Mouse (Mus musculus) embryonic facial prominence, embryonic 15.5 days (tissue): ENCODE data around the gene Ippk. TPM values are rescaled to one million over a fixed set of nuclear protein-coding genes. Genes with fewer than 3 reads are reported as not detected.
A peak's percentile ranks its signal among the peaks of the same experiment; 100 is the strongest.

Source experiments
- ATAC-seq: fragments of 200-750 bp; cut with Nextera tagmentation; 2 replicates; pipeline ENCODE4 v1.8.0; 2017; ENCODE audit warnings: low read depth, moderate TSS enrichment; ENCODE audit not compliant: insufficient number of reproducible peaks, low FRiP score, low TSS enrichment
- H3K27ac ChIP-seq: fragments of 300-500 bp; sonication (generic); replicated peaks from 2 replicates; pipeline ENCODE4 v1.5.1; 2015; ENCODE audit warnings: mild to moderate bottlenecking, inconsistent platforms
- H3K27me3 ChIP-seq: fragments of 300-500 bp; sonication (generic); 2 replicates; pipeline ENCODE4 v1.6.1; 2015; ENCODE audit warnings: inconsistent platforms
- H3K36me3 ChIP-seq: fragments of 300-500 bp; sonication (generic); 2 replicates; pipeline ENCODE4 v1.6.1; 2015; ENCODE audit warnings: mild to moderate bottlenecking, inconsistent platforms
- H3K4me1 ChIP-seq: fragments of 300-500 bp; sonication (generic); 2 replicates; pipeline ENCODE4 v1.6.1; 2015; ENCODE audit warnings: inconsistent platforms
- H3K4me2 ChIP-seq: fragments of 300-500 bp; sonication (generic); replicated peaks from 2 replicates; pipeline ENCODE4 v1.6.1; 2015; ENCODE audit warnings: mild to moderate bottlenecking, inconsistent platforms
- H3K4me3 ChIP-seq: fragments of 300-500 bp; sonication (generic); replicated peaks from 2 replicates; pipeline ENCODE4 v1.5.1; 2015; ENCODE audit warnings: mild to moderate bottlenecking, inconsistent platforms
- H3K9ac ChIP-seq: fragments of 300-500 bp; sonication (generic); 2 replicates; pipeline ENCODE4 v1.6.1; 2015; ENCODE audit warnings: inconsistent platforms
- H3K9me3 ChIP-seq: fragments of 300-500 bp; sonication (generic); replicated peaks from 2 replicates; pipeline ENCODE4 v1.6.1; 2016; ENCODE audit warnings: inconsistent platforms
- WGBS: fragments of 180-500 bp; shearing (Covaris S2); methylation state at CpG from one replicate; pipeline ENCODE4 v1.1.7; 2015; 5-methylcytosine and 5-hydroxymethylcytosine counted together
- polyA plus RNA-seq: library from polyadenylated mRNA; unstranded; fragments of >200 nt; fragmentation: Nextera tagmentation; extraction: Ambion mirVana; gene quantifications from 2 replicates; pipeline ENCODE4 v1.2.1, GENCODE M21; 2015

The Ippk gene
- polyA plus RNA-seq, 1 experiment from 2014 or later: 13.4 TPM

DNA sequence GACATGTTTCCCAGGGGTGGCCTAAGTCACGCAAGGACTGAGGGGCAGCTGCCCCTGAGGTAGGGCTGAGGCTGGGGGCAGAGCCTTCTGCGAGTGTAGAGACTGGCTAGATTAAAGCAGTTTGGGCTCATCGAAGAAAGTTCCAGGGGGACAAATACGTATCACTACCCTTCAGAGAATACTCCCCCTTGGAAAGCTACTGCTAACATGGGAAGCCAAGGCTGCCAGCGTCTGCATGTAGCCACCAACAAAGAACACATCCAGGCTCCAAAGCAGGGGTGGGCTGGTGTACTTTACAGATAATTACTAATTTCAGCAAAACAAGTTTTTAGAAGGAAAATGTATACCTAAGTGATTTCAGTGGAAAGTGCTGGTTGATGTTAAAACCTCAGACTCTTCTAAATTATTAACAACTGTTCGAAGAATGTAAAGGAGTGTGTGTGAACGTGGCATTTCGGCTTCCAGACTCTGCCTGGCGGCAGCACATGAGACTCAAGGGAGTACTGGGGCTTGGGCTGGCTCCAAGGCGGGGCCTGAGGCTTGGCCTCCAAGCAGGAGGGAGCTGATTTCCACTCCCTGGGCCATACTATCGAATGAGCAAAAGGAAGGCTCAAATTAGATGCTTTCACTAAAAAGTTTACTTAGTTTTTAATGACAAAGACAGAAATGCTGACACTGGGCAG, 45.5 kb downstream of the Ippk start:
- no peak overlapping the region for H3K4me3 ChIP-seq
- no peak overlapping the region for H3K4me2 ChIP-seq
- H3K9me3 ChIP-seq: no peaks in the 10 kb centered on the region
- ATAC-seq: peak; percentile 88
- H3K27me3 ChIP-seq: no peaks in the 10 kb centered on the region
- no peak overlapping the region for H3K9ac ChIP-seq
- peak overlapping the region; percentile 91 for H3K27ac ChIP-seq
- peaks cover 23% of the 10 kb centered on the region for H3K4me1 ChIP-seq
- peaks cover 23% of the 10 kb centered on the region for H3K36me3 ChIP-seq
- 27% methylated on average over 11 of the region's 11 CpGs for WGBS

GRCm38 (mm10) chr13:49467585-49467984, 46.5 kb downstream of the Ippk start:
- H3K27me3 ChIP-seq: no peaks in the 10 kb centered on the region
- no peak overlapping the region for H3K4me2 ChIP-seq
- H3K36me3 ChIP-seq: peaks cover 17% of the 10 kb centered on the region
- H3K27ac ChIP-seq: peak overlapping the region; percentile 91
- H3K4me1 ChIP-seq: peaks cover 23% of the 10 kb centered on the region
- no peak overlapping the region for H3K4me3 ChIP-seq
- H3K9ac ChIP-seq: no peak overlapping the region
- no peak for ATAC-seq
- WGBS: 36% methylated on average over 2 of the region's 2 CpGs
- H3K9me3 ChIP-seq: no peaks in the 10 kb centered on the region

GRCm38 (mm10) chr13:49469002-49469401, 48.0 kb downstream of the Ippk start:
- Histone ChIP-seq H3K36me3 (peaks cover 10% of the 10 kb centered on the region; the same call in 1 of the 2 replicates), H3K4me3 (no peak overlapping the region), H3K9ac (no peak overlapping the region), H3K4me2 (no peak overlapping the region), H3K4me1 (peaks cover 23% of the 10 kb centered on the region), H3K27ac (no peak overlapping the region), H3K9me3 (no peaks in the 10 kb centered on the region), H3K27me3 (no peaks in the 10 kb centered on the region)
- ATAC-seq: no peak
- whole genome bisulfite sequencing: 82% methylated on average over 5 of the region's 5 CpGs

DNA sequence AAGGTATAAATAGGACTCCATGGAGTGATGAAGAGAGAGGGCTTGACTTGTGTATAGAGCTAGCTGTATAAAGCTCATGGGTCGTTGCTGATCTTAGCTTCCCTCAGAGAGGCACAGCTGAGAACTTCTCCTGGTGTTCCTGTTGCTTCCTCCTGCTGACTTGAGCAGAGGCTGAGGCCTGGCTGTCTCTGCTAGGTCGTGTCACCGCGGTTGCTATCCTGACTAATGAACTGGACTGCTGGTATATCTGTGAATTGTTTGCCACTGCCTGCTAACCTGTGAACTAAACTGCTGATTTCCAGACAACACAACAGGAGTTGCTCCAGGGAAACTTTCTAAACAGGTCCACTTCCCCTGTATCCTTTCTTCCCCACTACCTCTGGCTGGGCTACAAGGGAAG, 49.3 kb downstream of the Ippk start:
- Histone ChIP-seq H3K4me3 (no peak overlapping the region), H3K9me3 (no peaks in the 10 kb centered on the region), H3K27me3 (no peaks in the 10 kb centered on the region), H3K36me3 (peaks cover 4% of the 10 kb centered on the region; the same call in 1 of the 2 replicates), H3K27ac (no peak overlapping the region), H3K4me1 (peaks cover 23% of the 10 kb centered on the region), H3K4me2 (no peak overlapping the region), H3K9ac (no peak overlapping the region)
- WGBS: 89% methylated on average over 4 of the region's 4 CpGs
- ATAC-seq: no peak

GRCm38 (mm10) chr13:49470806-49471205, 49.8 kb downstream of the Ippk start:
- Histone ChIP-seq H3K4me2 (no peak overlapping the region), H3K9ac (no peak overlapping the region), H3K27me3 (no peaks in the 10 kb centered on the region), H3K4me3 (no peak overlapping the region), H3K9me3 (no peaks in the 10 kb centered on the region), H3K27ac (no peak overlapping the region), H3K36me3 (no peaks in the 10 kb centered on the region), H3K4me1 (peaks cover 19% of the 10 kb centered on the region)
- no peak for ATAC-seq
- 62% methylated on average over 4 of the region's 4 CpGs for whole genome bisulfite sequencing

DNA sequence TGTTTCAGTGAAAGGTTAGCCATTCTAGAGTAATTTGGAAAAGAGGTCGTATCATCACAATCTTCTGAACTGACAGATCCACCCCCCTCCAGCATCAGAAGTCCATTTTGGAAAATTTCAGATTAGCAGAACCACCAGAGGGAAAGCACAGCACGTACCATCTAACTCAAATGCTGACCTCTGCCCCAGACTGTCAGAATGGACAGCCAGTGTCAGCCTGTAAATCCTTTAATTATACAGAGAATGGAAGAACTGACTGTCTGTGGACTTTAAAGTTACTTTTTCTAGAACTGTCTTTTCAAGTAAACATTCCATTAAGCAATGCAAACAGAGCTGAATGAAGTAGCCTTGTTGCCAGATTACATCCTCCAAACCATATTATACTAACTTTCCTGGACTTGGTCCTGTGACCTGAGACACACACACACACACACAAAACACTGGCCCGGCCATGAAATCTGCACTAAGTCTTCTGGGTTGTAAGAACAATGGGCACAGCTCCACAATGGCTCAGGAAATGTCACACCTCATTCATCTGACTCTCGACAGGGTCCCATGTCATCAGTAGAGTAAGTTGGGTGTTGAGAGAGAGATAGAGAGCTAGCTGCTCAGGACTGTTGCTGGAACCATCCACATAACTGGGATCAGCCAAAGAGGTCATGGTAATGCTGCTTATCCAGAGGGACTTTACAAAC, 51.1 kb downstream of the Ippk start:
- H3K4me1 ChIP-seq: peaks cover 13% of the 10 kb centered on the region
- ATAC-seq: no peak
- H3K4me3 ChIP-seq: no peak overlapping the region
- 60% methylated on average over 4 of the region's 4 CpGs for WGBS
- no peaks in the 10 kb centered on the region for H3K9me3 ChIP-seq
- no peak overlapping the region for H3K9ac ChIP-seq
- no peaks in the 10 kb centered on the region for H3K27me3 ChIP-seq
- H3K36me3 ChIP-seq: no peaks in the 10 kb centered on the region
- H3K27ac ChIP-seq: no peak overlapping the region
- no peak overlapping the region for H3K4me2 ChIP-seq

DNA sequence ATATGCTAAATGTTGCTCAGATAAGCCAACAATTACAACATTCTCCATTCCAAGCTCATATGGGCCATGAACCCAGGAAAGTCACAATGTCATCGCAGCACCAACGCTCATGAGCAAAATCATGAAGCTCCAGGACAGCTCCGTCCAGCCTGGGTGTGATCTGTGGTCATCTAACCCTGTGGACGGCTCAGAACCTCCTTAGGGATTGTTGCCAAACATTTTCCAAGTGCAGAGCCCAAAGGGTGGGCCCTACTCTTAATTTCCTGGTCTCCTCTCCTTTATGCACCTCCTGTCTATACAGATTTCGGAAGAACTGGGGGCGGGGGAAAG, 51.6 kb downstream of the Ippk start:
- H3K36me3 ChIP-seq: no peaks in the 10 kb centered on the region
- H3K27me3 ChIP-seq: no peaks in the 10 kb centered on the region
- H3K4me2 ChIP-seq: no peak overlapping the region
- H3K9me3 ChIP-seq: no peaks in the 10 kb centered on the region
- no peak for ATAC-seq
- no peak overlapping the region for H3K27ac ChIP-seq
- WGBS: 94% methylated on average over 6 of the region's 6 CpGs
- peaks cover 8% of the 10 kb centered on the region for H3K4me1 ChIP-seq
- no peak overlapping the region for H3K4me3 ChIP-seq
- H3K9ac ChIP-seq: no peak overlapping the region

GRCm38 (mm10) chr13:49477887-49478286, 56.8 kb downstream of the Ippk start:
- WGBS: 61% methylated on average over 3 of the region's 3 CpGs
- no peaks in the 10 kb centered on the region for H3K9me3 ChIP-seq
- no peak overlapping the region for H3K4me2 ChIP-seq
- peak; percentile 71; the same call in 1 of the 2 replicates for ATAC-seq
- H3K4me3 ChIP-seq: no peak overlapping the region
- H3K9ac ChIP-seq: no peak overlapping the region
- H3K4me1 ChIP-seq: peaks cover 15% of the 10 kb centered on the region
- H3K27ac ChIP-seq: peak overlapping the region; percentile 65
- no peaks in the 10 kb centered on the region for H3K36me3 ChIP-seq
- H3K27me3 ChIP-seq: no peaks in the 10 kb centered on the region

- Histone ChIP-seq H3K9me3 (no peaks in the 10 kb centered on the region), H3K9ac (no peak overlapping the region), H3K27ac (peak overlapping the region; percentile 86), H3K4me3 (no peak overlapping the region), H3K4me1 (peaks cover 15% of the 10 kb centered on the region), H3K36me3 (no peaks in the 10 kb centered on the region), H3K4me2 (no peak overlapping the region), H3K27me3 (no peaks in the 10 kb centered on the region)
- WGBS: 80% methylated on average over 6 of the region's 6 CpGs
- no peak for ATAC-seq
Observed at GRCm38 (mm10) chr13:49478851-49479374, 57.9 kb downstream of the Ippk start.

- H3K4me1 ChIP-seq: peaks cover 15% of the 10 kb centered on the region
- 63% methylated on average over 4 of the region's 4 CpGs for WGBS
- H3K9ac ChIP-seq: no peak overlapping the region
- H3K4me2 ChIP-seq: no peak overlapping the region
- no peak for ATAC-seq
- H3K27me3 ChIP-seq: no peaks in the 10 kb centered on the region
- no peaks in the 10 kb centered on the region for H3K36me3 ChIP-seq
- H3K4me3 ChIP-seq: no peak overlapping the region
- H3K27ac ChIP-seq: peak overlapping the region; percentile 86
- no peaks in the 10 kb centered on the region for H3K9me3 ChIP-seq
Observed at GRCm38 (mm10) chr13:49479399-49479798, 58.4 kb downstream of the Ippk start.

- Histone ChIP-seq H3K4me1 (peaks cover 18% of the 10 kb centered on the region), H3K27ac (0 out of 2 replicates have a peak overlapping the region, but pooled peaks have one; percentile 60)
Observed at GRCm38 (mm10) chr13:49480057-49480456, 59.0 kb downstream of the Ippk start.

More at GRCm38 (mm10) chr13:49480057-49480456, 59.0 kb downstream of the Ippk start:
- Histone ChIP-seq H3K9ac (no peak overlapping the region), H3K36me3 (no peaks in the 10 kb centered on the region), H3K27me3 (no peaks in the 10 kb centered on the region), H3K4me2 (no peak overlapping the region), H3K4me3 (no peak overlapping the region), H3K9me3 (no peaks in the 10 kb centered on the region)
- 31% methylated on average over 2 of the region's 2 CpGs for WGBS
- ATAC-seq: peak; percentile 92
